Mouse (Mus musculus) kidney, adult 8-10 months (tissue): ENCODE results near the gene Pde12.
A peak's percentile ranks its signal among the peaks of the same experiment; 100 is the strongest.

Experiments used
- DNase-seq, 2 experiments: peaks; one replicate each; pipeline ENCODE4 v3.0.0; 2022

The Pde12 gene

DNA sequence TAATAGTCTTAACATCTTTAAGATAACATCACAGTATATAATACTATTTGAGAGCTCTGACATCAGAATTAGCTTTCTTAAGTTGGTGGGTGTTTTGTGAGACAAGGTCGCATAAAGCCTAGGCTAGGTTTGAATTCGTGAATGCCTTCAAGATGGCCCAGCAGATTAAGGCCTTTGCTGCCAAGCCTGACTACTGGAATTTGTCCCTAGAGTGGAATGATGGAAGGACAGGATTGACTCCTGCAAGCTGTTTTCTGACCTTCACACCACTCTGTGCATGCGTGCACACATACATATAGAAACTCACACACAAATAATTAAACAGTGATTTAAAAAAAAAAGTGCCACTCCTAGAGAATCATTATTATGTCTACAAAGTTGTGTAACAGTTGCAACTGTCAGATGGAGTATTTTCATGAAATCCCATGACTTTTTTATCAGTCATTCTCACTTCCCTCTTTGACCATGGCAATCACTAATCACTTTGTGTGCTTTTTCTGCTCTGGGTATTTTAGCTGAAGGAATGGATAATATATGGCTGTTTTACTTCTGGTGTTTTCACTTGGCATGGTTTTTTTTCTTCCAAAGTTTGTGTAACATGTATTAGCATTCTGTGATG, 26.6 kb downstream of the Pde12 start:
- DNase-seq, result no peak

DNA sequence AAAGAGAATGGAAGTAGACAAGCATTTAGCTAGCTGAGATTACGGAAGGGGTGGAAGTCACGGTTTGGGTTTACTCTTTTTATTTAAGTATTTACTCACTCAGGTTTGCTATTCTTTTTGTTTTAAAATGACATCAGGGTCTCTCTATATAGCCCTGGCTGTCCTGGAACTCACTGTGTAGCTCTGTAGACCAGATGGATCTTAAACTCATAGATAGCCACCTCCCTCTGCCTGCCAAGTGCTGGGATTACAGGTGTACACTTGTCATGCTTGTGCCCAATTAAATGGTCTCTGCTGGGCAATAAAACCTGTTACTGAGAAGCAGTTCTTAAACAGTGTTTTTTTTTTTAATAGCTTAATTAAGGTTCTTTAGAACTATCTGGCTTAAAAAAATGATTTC, 29.7 kb downstream of the Pde12 start:
- DNase-seq, result no peak

DNA sequence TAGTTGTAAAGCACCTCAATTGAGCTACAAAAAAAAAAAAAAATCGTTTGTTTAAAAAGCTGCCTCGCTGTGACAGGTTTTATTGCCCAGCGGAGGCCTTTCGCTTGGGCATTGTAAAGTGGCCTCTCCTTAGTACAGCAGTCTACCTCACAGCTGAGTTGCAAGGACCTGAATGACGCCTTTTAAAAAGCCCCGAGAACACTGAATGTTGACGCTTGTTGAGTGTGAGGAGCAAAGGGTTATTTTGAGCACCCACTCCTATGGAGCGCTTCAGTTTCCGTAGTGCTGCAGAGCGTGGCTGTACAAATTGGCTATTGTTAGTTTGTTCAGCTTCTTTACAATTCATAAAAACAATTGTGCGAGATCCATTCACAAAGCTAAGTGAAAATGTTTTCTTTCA, 30.4 kb downstream of the Pde12 start:
- no peak for DNase-seq

DNA sequence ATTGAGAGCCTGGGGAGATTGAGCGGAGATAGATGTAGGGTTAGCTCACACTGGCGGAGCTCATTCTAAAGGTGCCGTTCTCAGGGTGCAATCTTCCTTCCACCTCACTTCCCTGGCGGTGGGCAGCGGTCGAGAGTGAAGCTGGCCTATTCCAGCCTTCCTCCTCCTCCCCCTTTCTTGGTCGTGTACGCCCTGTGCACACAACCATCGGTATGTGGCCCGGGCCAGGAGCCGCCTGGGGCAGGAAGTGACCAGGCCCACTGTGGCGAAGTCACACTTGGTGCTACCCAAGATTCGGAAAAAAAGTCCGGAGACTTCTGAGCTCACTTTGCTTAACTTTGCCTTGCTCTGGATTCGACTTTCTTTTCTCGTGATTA, 31.0 kb downstream of the Pde12 start:
- peak; percentile 54 to 68 for DNase-seq

DNA sequence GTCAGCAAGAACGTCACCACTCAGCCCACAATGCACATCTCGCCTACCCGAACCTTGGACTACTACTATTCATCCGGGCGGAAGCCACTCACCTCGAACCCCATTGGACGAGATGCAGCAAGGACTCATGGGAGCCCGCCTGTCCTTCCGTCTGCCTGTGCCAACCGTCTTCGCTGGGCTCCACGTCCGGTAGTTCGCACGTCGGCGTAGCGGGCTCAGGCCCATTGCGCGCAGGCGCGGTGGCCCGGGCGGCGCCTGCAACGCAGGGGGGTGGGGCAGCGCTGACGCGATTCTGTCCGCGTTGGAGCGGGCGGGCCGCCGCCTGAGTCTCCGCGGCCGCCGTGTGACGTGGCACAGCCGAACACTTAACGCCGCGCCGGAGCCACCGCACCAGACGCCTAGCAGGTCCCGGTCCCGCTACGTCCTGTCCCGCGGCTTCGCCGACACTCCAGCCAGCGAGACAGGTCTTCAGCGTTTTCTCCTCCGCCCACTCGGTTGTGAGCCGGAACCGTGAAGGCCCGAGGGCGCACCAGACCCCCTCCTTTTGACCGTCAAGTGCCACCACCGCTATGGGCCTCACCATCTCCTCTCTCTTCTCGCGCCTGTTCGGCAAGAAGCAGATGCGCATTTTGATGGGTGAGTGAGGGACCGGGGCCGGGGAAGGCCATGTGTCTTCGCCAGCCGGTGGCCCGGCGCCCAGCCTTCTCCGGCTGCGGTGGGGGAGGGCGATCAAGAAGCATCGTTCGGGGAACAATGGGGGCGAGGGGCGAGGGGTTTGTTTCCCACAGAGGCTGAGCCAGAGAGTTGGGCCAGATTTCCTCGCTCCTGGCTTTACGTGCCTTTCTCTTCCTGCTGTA, 31.6 kb downstream of the Pde12 start, which contains the start of gene Arf4:
Gene Arf4 (plus strand): TSS at position 224 of the 857 bp plus-strand sequence.
- DNase-seq, result peak; percentile 98 to 99

DNA sequence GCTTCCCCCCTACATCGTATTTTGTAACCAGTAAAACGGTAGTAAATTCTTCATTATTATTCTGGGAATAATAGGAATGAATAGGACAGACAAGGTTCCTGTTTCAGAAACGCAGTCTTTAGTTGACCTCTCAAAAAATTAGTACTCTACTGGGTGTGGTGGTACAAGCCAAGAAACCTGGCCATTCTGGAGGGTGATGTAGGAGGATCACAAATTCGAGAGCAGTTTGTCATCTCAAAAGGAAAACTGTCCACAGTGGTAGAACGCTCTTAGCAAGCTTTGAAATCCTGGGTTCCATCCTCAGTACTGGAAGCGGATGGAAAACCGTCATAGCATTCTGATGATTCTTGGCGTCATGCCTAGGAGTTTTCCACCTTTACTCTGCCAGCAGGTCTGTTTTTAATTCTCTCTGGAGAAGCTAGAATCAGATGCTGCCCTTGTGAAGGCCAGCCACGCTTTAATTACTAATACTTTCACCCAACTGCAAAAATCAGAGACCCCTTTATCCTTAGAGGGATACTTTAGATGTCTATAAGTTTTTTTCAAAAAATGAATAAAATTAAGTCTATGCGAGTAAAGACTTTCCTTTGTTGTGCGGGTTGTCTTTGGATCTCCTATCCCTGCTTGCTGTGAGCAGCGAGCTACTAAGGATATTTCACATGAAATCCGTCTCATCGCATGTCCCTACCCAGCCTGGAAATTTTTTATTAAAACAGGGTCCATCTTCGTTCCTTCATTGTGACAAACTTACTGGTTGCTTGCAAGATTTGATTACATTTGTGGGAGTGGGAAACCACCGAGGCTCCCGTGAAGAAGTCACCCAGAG, 32.4 kb downstream of the Pde12 start:
- peak; percentile 67 to 68 for DNase-seq

DNA sequence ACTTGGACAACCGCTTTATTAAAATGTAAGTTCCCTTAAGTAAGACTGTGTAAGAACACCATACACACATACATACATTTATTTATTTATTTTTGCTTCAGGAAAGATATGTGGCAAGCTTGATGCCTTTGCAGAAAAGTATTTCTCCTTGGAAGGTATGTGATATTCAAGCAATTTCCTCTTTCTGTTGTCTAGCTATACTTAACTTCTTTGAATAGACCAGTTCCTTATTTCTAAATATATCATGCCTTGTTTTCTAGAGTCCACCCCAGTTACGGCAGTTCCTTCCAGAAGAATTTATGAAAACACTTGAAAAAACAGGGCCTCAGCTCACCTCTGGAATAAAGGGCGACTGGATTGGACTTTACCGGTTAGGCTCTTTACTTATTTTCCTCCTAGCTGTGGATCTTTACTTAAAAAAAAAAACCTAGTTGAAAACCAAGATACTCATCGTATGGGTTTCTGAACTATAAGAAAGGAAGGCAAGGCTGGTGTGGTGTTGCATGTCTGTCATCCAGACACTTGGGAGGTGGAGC, 43.0 kb downstream of the Pde12 start:
- peak in 1 of 2 experiments; percentile 29 for DNase-seq

DNA sequence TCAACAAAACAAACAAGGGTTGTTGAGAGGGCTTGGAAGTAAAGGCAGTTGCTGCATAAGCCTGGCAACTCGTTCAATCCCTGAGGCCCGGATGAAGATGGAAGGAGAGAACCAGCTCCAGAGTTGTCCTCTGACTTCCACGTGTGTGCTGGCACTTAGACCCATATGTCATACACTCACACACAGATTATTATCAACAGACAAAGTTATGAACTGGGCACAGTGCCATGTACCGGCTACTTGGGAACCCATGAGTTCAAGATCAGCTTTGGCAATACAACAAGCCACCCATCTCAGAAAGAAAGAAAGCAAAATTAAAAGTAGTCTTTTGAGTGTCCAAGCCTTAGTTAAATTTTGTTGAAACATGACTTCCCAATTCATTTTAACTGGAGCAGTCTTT, 44.4 kb downstream of the Pde12 start:
- no peak for DNase-seq

DNA sequence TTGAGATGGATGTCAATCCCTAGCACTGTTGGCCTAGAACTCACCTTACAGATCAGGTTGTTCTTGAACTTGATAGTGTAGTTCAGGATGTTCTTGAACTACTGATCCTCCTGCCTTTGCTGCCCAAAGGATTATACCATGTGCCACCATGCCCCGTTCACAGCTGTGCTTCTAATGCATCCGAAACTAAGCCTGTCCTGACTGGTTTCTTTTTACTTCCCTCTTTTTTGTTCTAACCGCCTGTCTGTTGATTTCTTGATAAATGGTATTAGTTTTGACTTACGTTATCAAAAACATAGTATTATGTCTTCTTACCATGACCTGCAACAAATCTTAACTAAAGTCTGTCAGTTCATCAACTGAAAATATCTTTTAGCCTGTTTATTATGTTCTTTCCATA, 59.0 kb downstream of the Pde12 start:
- DNase-seq, result no peak
